Comparison of ENCODE assay signal across 11 mouse cellular contexts in genomic region chr1:171322012-171322411, GRCm38 (mm10). TPM values are rescaled to one million over a fixed set of nuclear protein-coding genes. Genes with fewer than 3 reads are reported as not detected.
DNase-seq lines count a peak whose midpoint lies in the region; ATAC-seq lines count a peak whose summit lies in the region.
"Had no signal": no experiment of that assay in that cellular context is flagged by ENCODE, and none has a peak within 500 bp of the region (broad histone marks: within the 10 kb centered on the region; RNA-seq: fewer than 3 reads in every experiment).

No protein-coding gene starts in this region.

- no peak overlapping the region for H3K4me3 ChIP-seq in limb, embryonic 11.5 days (ENCODE audit: low read depth, low read length)
- H3K4me3 ChIP-seq in limb, embryonic 10.5 days, result no peak overlapping the region
- H3K4me3 ChIP-seq in embryonic facial prominence, embryonic 12.5 days, result no peak overlapping the region
- no peak overlapping the region for H3K4me3 ChIP-seq in kidney, embryonic 16.5 days (ENCODE audit: low read length)
- no peak overlapping the region for H3K4me3 ChIP-seq in midbrain, embryonic 15.5 days

- H3K4me1 ChIP-seq in limb, embryonic 11.5 days (ENCODE audit: control insufficient read depth, insufficient read depth, low read length), result no peaks in the 10 kb centered on the region
- no peaks in the 10 kb centered on the region for H3K4me1 ChIP-seq in limb, embryonic 10.5 days
- no peaks in the 10 kb centered on the region for H3K4me1 ChIP-seq in embryonic facial prominence, embryonic 12.5 days
- peaks cover under 1% of the 10 kb centered on the region; the same call in 1 of the 2 replicates for H3K4me1 ChIP-seq in kidney, embryonic 16.5 days (ENCODE audit: insufficient read depth, low read length)
- peaks cover 13% of the 10 kb centered on the region for H3K4me1 ChIP-seq in midbrain, embryonic 15.5 days

- H3K9me3 ChIP-seq in limb, embryonic 11.5 days (ENCODE audit: control insufficient read depth, low read length), result no peaks in the 10 kb centered on the region
- H3K9me3 ChIP-seq in limb, embryonic 10.5 days (replicated peaks), result no peaks in the 10 kb centered on the region
- no peaks in the 10 kb centered on the region for H3K9me3 ChIP-seq in embryonic facial prominence, embryonic 12.5 days
- H3K9me3 ChIP-seq in kidney, embryonic 16.5 days (ENCODE audit: low read length), result no peaks in the 10 kb centered on the region
- H3K9me3 ChIP-seq in midbrain, embryonic 15.5 days, result no peaks in the 10 kb centered on the region
- H3K9me3 ChIP-seq: G1E had no signal

- WGBS in limb, embryonic 11.5 days, result 88% methylated on average over 1 of the region's 1 CpGs
- 79% methylated on average over 1 of the region's 1 CpGs for WGBS in limb, embryonic 10.5 days
- WGBS in embryonic facial prominence, embryonic 12.5 days, result 75% methylated on average over 1 of the region's 1 CpGs
- WGBS in kidney, embryonic 16.5 days, result 64% methylated on average over 1 of the region's 1 CpGs
- WGBS in midbrain, embryonic 15.5 days, result 88% methylated on average over 1 of the region's 1 CpGs

- no peaks in the 10 kb centered on the region for H3K27me3 ChIP-seq in limb, embryonic 11.5 days (ENCODE audit: control insufficient read depth, insufficient read depth, low read length)
- H3K27me3 ChIP-seq in limb, embryonic 10.5 days (ENCODE audit: low read depth, poor library complexity, severe bottlenecking), result no peaks in the 10 kb centered on the region
- H3K27me3 ChIP-seq in embryonic facial prominence, embryonic 12.5 days, result no peaks in the 10 kb centered on the region
- H3K27me3 ChIP-seq in kidney, embryonic 16.5 days (ENCODE audit: insufficient read depth, low read length), result no peaks in the 10 kb centered on the region
- H3K27me3 ChIP-seq in midbrain, embryonic 15.5 days (replicated peaks), result no peaks in the 10 kb centered on the region

- no peak overlapping the region for H3K9ac ChIP-seq in limb, embryonic 11.5 days (ENCODE audit: low read length)
- H3K9ac ChIP-seq in embryonic facial prominence, embryonic 12.5 days, result no peak overlapping the region
- no peak overlapping the region for H3K9ac ChIP-seq in kidney, embryonic 16.5 days (replicated peaks; ENCODE audit: low read length)
- H3K9ac ChIP-seq in midbrain, embryonic 15.5 days, result no peak overlapping the region

- H3K36me3 ChIP-seq in limb, embryonic 11.5 days (ENCODE audit: control insufficient read depth, insufficient read depth, low read length), result no peaks in the 10 kb centered on the region
- peaks cover 16% of the 10 kb centered on the region for H3K36me3 ChIP-seq in limb, embryonic 10.5 days
- H3K36me3 ChIP-seq in embryonic facial prominence, embryonic 12.5 days, result no peaks in the 10 kb centered on the region
- H3K36me3 ChIP-seq in kidney, embryonic 16.5 days (ENCODE audit: insufficient read depth, low read length), result no peaks in the 10 kb centered on the region
- no peaks in the 10 kb centered on the region for H3K36me3 ChIP-seq in midbrain, embryonic 15.5 days (replicated peaks)

- no peak overlapping the region for H3K4me2 ChIP-seq in limb, embryonic 11.5 days (ENCODE audit: low read depth, severe bottlenecking)
- no peak overlapping the region for H3K4me2 ChIP-seq in embryonic facial prominence, embryonic 12.5 days (replicated peaks)
- no peak overlapping the region for H3K4me2 ChIP-seq in kidney, embryonic 16.5 days (replicated peaks; ENCODE audit: low read depth, low read length)
- H3K4me2 ChIP-seq in midbrain, embryonic 15.5 days, result no peak overlapping the region

- ATAC-seq in limb, embryonic 11.5 days (ENCODE audit: insufficient number of reproducible peaks, low FRiP score, low TSS enrichment, low read depth), result 0 out of 2 replicates have a peak, but pooled peaks have one; percentile 16
- ATAC-seq in embryonic facial prominence, embryonic 12.5 days (ENCODE audit: insufficient number of reproducible peaks, insufficient read depth, low FRiP score, low TSS enrichment), result 0 out of 2 replicates have a peak, but pooled peaks have one; percentile 41
- ATAC-seq in kidney, embryonic 16.5 days (ENCODE audit: low FRiP score, low TSS enrichment), result peak; percentile 80
- peak; percentile 45 for ATAC-seq in midbrain, embryonic 15.5 days (replicated peaks)

- no peak overlapping the region for H3K27ac ChIP-seq in limb, embryonic 11.5 days (replicated peaks; ENCODE audit: low read depth, low read length)
- H3K27ac ChIP-seq in limb, embryonic 10.5 days, result no peak overlapping the region
- no peak overlapping the region for H3K27ac ChIP-seq in embryonic facial prominence, embryonic 12.5 days
- H3K27ac ChIP-seq in kidney, embryonic 16.5 days (ENCODE audit: low read length), result 0 out of 2 replicates have a peak overlapping the region, but pooled peaks have one; percentile 1
- H3K27ac ChIP-seq in midbrain, embryonic 15.5 days, result no peak overlapping the region
- H3K27ac ChIP-seq: macrophage had no signal

- no peak for DNase-seq in limb, embryonic 11.5 days (ENCODE audit: low spot score)
- no peak for DNase-seq in limb, embryonic 10.5 days (ENCODE audit: low spot score)
- no peak for DNase-seq in adipocyte (ENCODE audit: low spot score)
- DNase-seq in cerebellum, adult 9-11 months, result no peak
- DNase-seq in adrenal gland, postnatal 4 days (ENCODE audit: low spot score in 2 of 2), result no peak
- DNase-seq: gastrocnemius, postnatal 25 days had no signal

RNA-seq across cellular contexts. Expression of gene Dedd, which starts 6.9 kb away (rescaled TPM):
- polyA plus RNA-seq in limb, embryonic 11.5 days (2014; fragmentation: Nextera tagmentation; extraction: Ambion mirVana), result 51.7 and 55.7 TPM in 2 replicates
- 44.3 and 50.5 TPM in 2 replicates for polyA plus RNA-seq in limb, embryonic 10.5 days (2016; fragmentation: Nextera tagmentation; extraction: Ambion mirVana)
- 54.5 and 61.8 TPM in 2 replicates for polyA plus RNA-seq in embryonic facial prominence, embryonic 12.5 days (2016; fragmentation: Nextera tagmentation; extraction: Ambion mirVana)
- 57.0 and 59.5 TPM in 2 replicates for polyA plus RNA-seq in kidney, embryonic 16.5 days (2015; fragmentation: Nextera tagmentation; extraction: Ambion mirVana)
- 52.9 and 53.5 TPM in 2 replicates for polyA plus RNA-seq in midbrain, embryonic 15.5 days (2015; fragmentation: Nextera tagmentation; extraction: Ambion mirVana)
- 10 to 100 TPM; 41.2 to 43.1 TPM for total RNA-seq in adrenal gland, postnatal 4 days (2021)

RNA-seq across cellular contexts. Expression of gene Nit1, which starts 23.4 kb away (rescaled TPM):
- 29.2 and 31.9 TPM in 2 replicates for polyA plus RNA-seq in limb, embryonic 11.5 days (2014; fragmentation: Nextera tagmentation; extraction: Ambion mirVana)
- 32.8 and 36.3 TPM in 2 replicates for polyA plus RNA-seq in limb, embryonic 10.5 days (2016; fragmentation: Nextera tagmentation; extraction: Ambion mirVana)
- polyA plus RNA-seq in embryonic facial prominence, embryonic 12.5 days (2016; fragmentation: Nextera tagmentation; extraction: Ambion mirVana), result 43.6 and 44.8 TPM in 2 replicates
- 60.6 and 63.3 TPM in 2 replicates for polyA plus RNA-seq in kidney, embryonic 16.5 days (2015; fragmentation: Nextera tagmentation; extraction: Ambion mirVana)
- polyA plus RNA-seq in midbrain, embryonic 15.5 days (2015; fragmentation: Nextera tagmentation; extraction: Ambion mirVana), result 52.2 and 54.2 TPM in 2 replicates
- total RNA-seq in adrenal gland, postnatal 4 days (2021), result 10 to 100 TPM; 62.0 to 68.3 TPM

RNA-seq across cellular contexts. Expression of gene Pfdn2, which starts 23.5 kb away (rescaled TPM):
- 61.8 and 68.3 TPM in 2 replicates for polyA plus RNA-seq in limb, embryonic 11.5 days (2014; fragmentation: Nextera tagmentation; extraction: Ambion mirVana)
- 149 TPM in 2 replicates for polyA plus RNA-seq in limb, embryonic 10.5 days (2016; fragmentation: Nextera tagmentation; extraction: Ambion mirVana)
- 118 and 127 TPM in 2 replicates for polyA plus RNA-seq in embryonic facial prominence, embryonic 12.5 days (2016; fragmentation: Nextera tagmentation; extraction: Ambion mirVana)
- 99.2 and 103 TPM in 2 replicates for polyA plus RNA-seq in kidney, embryonic 16.5 days (2015; fragmentation: Nextera tagmentation; extraction: Ambion mirVana)
- polyA plus RNA-seq in midbrain, embryonic 15.5 days (2015; fragmentation: Nextera tagmentation; extraction: Ambion mirVana), result 146 and 150 TPM in 2 replicates
- 100 to 1,000 TPM; 120 to 125 TPM for total RNA-seq in adrenal gland, postnatal 4 days (2021)

RNA-seq across cellular contexts. Expression of gene Ufc1, which starts 27.2 kb away (rescaled TPM):
- polyA plus RNA-seq in limb, embryonic 11.5 days (2014; fragmentation: Nextera tagmentation; extraction: Ambion mirVana), result 111 and 115 TPM in 2 replicates
- 99.6 and 101 TPM in 2 replicates for polyA plus RNA-seq in limb, embryonic 10.5 days (2016; fragmentation: Nextera tagmentation; extraction: Ambion mirVana)
- 102 and 105 TPM in 2 replicates for polyA plus RNA-seq in embryonic facial prominence, embryonic 12.5 days (2016; fragmentation: Nextera tagmentation; extraction: Ambion mirVana)
- polyA plus RNA-seq in kidney, embryonic 16.5 days (2015; fragmentation: Nextera tagmentation; extraction: Ambion mirVana), result 102 and 111 TPM in 2 replicates
- 99.7 and 102 TPM in 2 replicates for polyA plus RNA-seq in midbrain, embryonic 15.5 days (2015; fragmentation: Nextera tagmentation; extraction: Ambion mirVana)
- total RNA-seq in adrenal gland, postnatal 4 days (2021), result 100 to 1,000 TPM; 138 to 155 TPM

RNA-seq across cellular contexts. Expression of gene Usp21, which starts 34.2 kb away (rescaled TPM):
- polyA plus RNA-seq in limb, embryonic 11.5 days (2014; fragmentation: Nextera tagmentation; extraction: Ambion mirVana), result 111 and 114 TPM in 2 replicates
- 107 and 125 TPM in 2 replicates for polyA plus RNA-seq in limb, embryonic 10.5 days (2016; fragmentation: Nextera tagmentation; extraction: Ambion mirVana)
- 135 and 139 TPM in 2 replicates for polyA plus RNA-seq in embryonic facial prominence, embryonic 12.5 days (2016; fragmentation: Nextera tagmentation; extraction: Ambion mirVana)
- polyA plus RNA-seq in kidney, embryonic 16.5 days (2015; fragmentation: Nextera tagmentation; extraction: Ambion mirVana), result 101 and 103 TPM in 2 replicates
- polyA plus RNA-seq in midbrain, embryonic 15.5 days (2015; fragmentation: Nextera tagmentation; extraction: Ambion mirVana), result 119 and 122 TPM in 2 replicates
- 10 to 100 TPM; 51.4 to 56.0 TPM for total RNA-seq in adrenal gland, postnatal 4 days (2021)

Comparison
In these comparisons a context has a peak if more than half of its experiments do, and no peak if none do; other contexts are left out.
1. ATAC-seq: peak in every context shown above with its lines; median percentile 80 in kidney, embryonic 16.5 days; 45 in midbrain, embryonic 15.5 days; 41 in embryonic facial prominence, embryonic 12.5 days; 16 in limb, embryonic 11.5 days.